Mouse (Mus musculus) hindbrain, embryonic 11.5 days (tissue): ENCODE results near the gene Hoga1. TPM values are rescaled to one million over a fixed set of nuclear protein-coding genes. Genes with fewer than 3 reads are reported as not detected.

Source experiments
- ATAC-seq: fragments of 200-750 bp; cut with Nextera tagmentation; 2 replicates; pipeline ENCODE4 v1.8.0; 2017; ENCODE audit warnings: mild to moderate bottlenecking, moderate TSS enrichment, moderate library complexity; ENCODE audit not compliant: low FRiP score
- DNase-seq: peaks from one replicate; pipeline ENCODE4 v3.0.0-alpha.2; 2015; ENCODE audit warnings: low spot score
- H3K27ac ChIP-seq: fragments of 300-500 bp; sonication (generic); 2 replicates; pipeline ENCODE4 v1.5.1; 2014; ENCODE audit warnings: mild to moderate bottlenecking, low read depth, low read length
- H3K27me3 ChIP-seq: fragments of 300-500 bp; sonication (generic); 2 replicates; pipeline ENCODE4 v1.6.1; 2014; ENCODE audit warnings: mild to moderate bottlenecking, low read length, moderate library complexity, mixed read lengths; ENCODE audit not compliant: control insufficient read depth, insufficient read depth
- H3K36me3 ChIP-seq: fragments of 300-500 bp; sonication (generic); 2 replicates; pipeline ENCODE4 v1.6.1; 2014; ENCODE audit warnings: mild to moderate bottlenecking, low read length, moderate library complexity, mixed read lengths; ENCODE audit not compliant: control insufficient read depth, insufficient read depth
- H3K4me1 ChIP-seq: fragments of 300-500 bp; sonication (generic); replicated peaks from 2 replicates; pipeline ENCODE4 v1.6.1; 2014; ENCODE audit warnings: low read length, mixed read lengths; ENCODE audit not compliant: control insufficient read depth, insufficient read depth
- H3K4me2 ChIP-seq: fragments of 300-500 bp; sonication (generic); replicated peaks from 2 replicates; pipeline ENCODE4 v1.6.1; 2014; ENCODE audit warnings: mild to moderate bottlenecking, low read depth, low read length
- H3K4me3 ChIP-seq: fragments of 300-500 bp; sonication (generic); 2 replicates; pipeline ENCODE4 v1.5.1; 2014; ENCODE audit warnings: low read depth, low read length
- H3K9ac ChIP-seq: fragments of 300-500 bp; sonication (generic); 2 replicates; pipeline ENCODE4 v1.6.1; 2014; ENCODE audit warnings: low read depth, low read length
- H3K9me3 ChIP-seq: fragments of 300-500 bp; sonication (generic); 2 replicates; pipeline ENCODE4 v1.6.1; 2016; ENCODE audit warnings: low read length; ENCODE audit not compliant: control insufficient read depth
- WGBS: fragments of 180-500 bp; shearing (Covaris S2); extraction: QIAGEN DNeasy Blood & Tissue Kit; methylation state at CpG from one replicate; pipeline ENCODE4 v1.1.7; 2014; 5-methylcytosine and 5-hydroxymethylcytosine counted together
- polyA plus RNA-seq: library from polyadenylated mRNA; unstranded; fragments of >200 nt; fragmentation: Nextera tagmentation; extraction: Ambion mirVana; gene quantifications from 2 replicates; pipeline ENCODE4 v1.2.1, GENCODE M21; 2014

Gene Hoga1
- 0.67 and 1.1 TPM in 2 replicates for polyA plus RNA-seq

GRCm38 (mm10) chr19:42045269-42046102 lies at the start of gene Hoga1:
Gene Hoga1, plus strand, starts transcription at chr19:42045610.
- Histone ChIP-seq H3K27ac (no peak within 1 kb of the TSS), H3K9ac (peak within 1 kb of the TSS; percentile 27; the same call in 1 of the 2 replicates), H3K4me1 (no peaks in the 10 kb centered on the region), H3K4me3 (peak within 1 kb of the TSS; percentile 18), H3K27me3 (no peaks in the 10 kb centered on the region), H3K9me3 (no peaks in the 10 kb centered on the region), H3K4me2 (peak within 1 kb of the TSS; percentile 39), H3K36me3 (no peaks in the 10 kb centered on the region)
- ATAC-seq (peak; percentile 87), DNase-seq (peak; percentile 76)
- WGBS: 28% methylated on average over 23 of the region's 23 CpGs

GRCm38 (mm10) chr19:41997090-41997489 lies 48.3 kb upstream of the Hoga1 start:
- H3K27me3 ChIP-seq: no peaks in the 10 kb centered on the region
- no peaks in the 10 kb centered on the region for H3K4me1 ChIP-seq
- H3K4me3 ChIP-seq: no peak overlapping the region
- H3K4me2 ChIP-seq: no peak overlapping the region
- no peak overlapping the region for H3K27ac ChIP-seq
- H3K9ac ChIP-seq: no peak overlapping the region
- no peak for ATAC-seq
- no peak for DNase-seq
- WGBS: 89% methylated on average over 10 of the region's 10 CpGs
- H3K9me3 ChIP-seq: no peaks in the 10 kb centered on the region
- no peaks in the 10 kb centered on the region for H3K36me3 ChIP-seq

DNA sequence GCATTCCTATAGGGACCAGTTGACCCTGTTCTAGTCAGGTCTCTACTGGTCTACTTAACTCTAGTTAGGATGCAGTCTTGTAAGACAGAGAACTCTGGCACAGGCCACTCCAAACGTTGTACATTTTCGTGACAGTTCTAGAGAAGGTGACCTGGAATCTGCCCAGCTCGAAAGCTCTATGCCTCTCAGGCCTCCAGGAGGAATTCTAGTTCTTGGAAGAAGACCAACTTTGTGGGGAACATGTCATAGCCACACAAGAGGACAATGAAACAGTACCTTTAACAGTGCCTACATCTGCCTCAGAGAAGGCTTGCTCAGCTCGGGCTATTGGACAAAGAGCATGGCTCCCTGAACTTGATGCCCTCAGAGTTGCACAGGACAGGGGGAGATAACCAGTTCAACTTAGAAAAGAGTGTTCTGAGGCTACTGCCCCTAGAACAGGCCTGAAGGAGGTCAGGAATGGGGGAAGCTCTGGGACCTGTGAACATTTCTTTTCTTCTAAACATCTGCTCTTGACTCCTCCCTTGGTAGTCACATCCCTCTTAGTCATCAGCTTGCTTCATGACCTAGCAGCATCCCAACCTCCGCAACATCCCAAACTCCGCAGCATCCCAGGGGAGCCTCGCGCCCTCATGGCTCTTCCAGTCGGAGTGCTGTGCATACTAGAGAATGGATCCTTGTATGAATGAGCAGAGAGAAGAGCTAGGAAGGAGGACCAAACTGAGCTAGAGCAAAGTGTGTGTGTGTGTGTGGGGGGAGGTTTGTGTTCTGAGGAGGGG lies 46.5 kb upstream of the Hoga1 start:
- no peak overlapping the region for H3K4me2 ChIP-seq
- no peak overlapping the region for H3K27ac ChIP-seq
- no peak overlapping the region for H3K9ac ChIP-seq
- no peak overlapping the region for H3K4me3 ChIP-seq
- ATAC-seq: no peak
- WGBS: 91% methylated on average over 9 of the region's 9 CpGs
- H3K36me3 ChIP-seq: no peaks in the 10 kb centered on the region
- H3K27me3 ChIP-seq: no peaks in the 10 kb centered on the region
- no peaks in the 10 kb centered on the region for H3K4me1 ChIP-seq
- no peak for DNase-seq
- H3K9me3 ChIP-seq: no peaks in the 10 kb centered on the region

- H3K4me1 ChIP-seq: no peaks in the 10 kb centered on the region
- H3K9ac ChIP-seq: no peak overlapping the region
- no peak overlapping the region for H3K4me2 ChIP-seq
- no peak overlapping the region for H3K4me3 ChIP-seq
- 88% methylated on average over 4 of the region's 4 CpGs for WGBS
- DNase-seq: no peak
- no peaks in the 10 kb centered on the region for H3K36me3 ChIP-seq
- no peaks in the 10 kb centered on the region for H3K9me3 ChIP-seq
- H3K27ac ChIP-seq: no peak overlapping the region
- no peaks in the 10 kb centered on the region for H3K27me3 ChIP-seq
- ATAC-seq: no peak
These were observed 45.6 kb upstream of the Hoga1 start for GRCm38 (mm10) chr19:41999688-42000283.

GRCm38 (mm10) chr19:42000446-42000958 lies 44.9 kb upstream of the Hoga1 start:
- ATAC-seq: no peak
- 59% methylated on average over 4 of the region's 4 CpGs for WGBS
- Histone ChIP-seq H3K9ac (no peak overlapping the region), H3K4me3 (no peak overlapping the region), H3K9me3 (no peaks in the 10 kb centered on the region), H3K27ac (no peak overlapping the region; the same call in 1 of the 2 replicates), H3K4me1 (no peaks in the 10 kb centered on the region), H3K4me2 (no peak overlapping the region), H3K27me3 (no peaks in the 10 kb centered on the region), H3K36me3 (no peaks in the 10 kb centered on the region)
- no peak for DNase-seq

- no peaks in the 10 kb centered on the region for H3K27me3 ChIP-seq
- ATAC-seq (no peak), DNase-seq (no peak)
- no peak overlapping the region for H3K9ac ChIP-seq
- no peaks in the 10 kb centered on the region for H3K36me3 ChIP-seq
- H3K4me3 ChIP-seq: no peak overlapping the region
- H3K27ac ChIP-seq: no peak overlapping the region
- no peaks in the 10 kb centered on the region for H3K4me1 ChIP-seq
- H3K9me3 ChIP-seq: no peaks in the 10 kb centered on the region
- no peak overlapping the region for H3K4me2 ChIP-seq
- WGBS: 91% methylated on average over 12 of the region's 12 CpGs
These were observed 44.0 kb upstream of the Hoga1 start for GRCm38 (mm10) chr19:42001253-42001980.

GRCm38 (mm10) chr19:42004258-42004657 lies 41.2 kb upstream of the Hoga1 start:
- no peak overlapping the region for H3K4me2 ChIP-seq
- DNase-seq (no peak), ATAC-seq (no peak)
- H3K27ac ChIP-seq: no peak overlapping the region
- no peaks in the 10 kb centered on the region for H3K27me3 ChIP-seq
- no peaks in the 10 kb centered on the region for H3K36me3 ChIP-seq
- H3K4me3 ChIP-seq: no peak overlapping the region
- H3K9ac ChIP-seq: no peak overlapping the region
- H3K4me1 ChIP-seq: no peaks in the 10 kb centered on the region
- no peaks in the 10 kb centered on the region for H3K9me3 ChIP-seq
- 78% methylated on average over 6 of the region's 6 CpGs for WGBS

DNA sequence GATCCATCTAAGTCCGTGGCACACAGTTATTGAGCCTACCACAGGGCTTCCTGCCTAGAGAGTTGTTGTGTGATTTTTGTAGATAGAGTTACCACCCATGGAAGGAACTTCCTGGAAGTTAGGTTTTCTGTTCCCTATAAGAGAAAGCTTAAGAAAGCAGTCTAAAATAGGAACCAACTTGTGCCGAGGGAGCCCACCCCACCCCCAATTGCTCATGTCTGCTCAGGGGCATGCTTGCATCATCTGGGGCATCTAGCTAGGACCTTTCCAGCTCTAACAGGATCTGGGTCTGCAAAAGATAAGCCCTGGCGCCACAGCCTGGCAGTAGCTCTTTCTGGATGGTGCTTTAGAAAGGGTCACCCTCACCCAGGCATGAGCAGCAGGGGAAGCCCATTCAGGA lies 39.8 kb upstream of the Hoga1 start:
- ATAC-seq: no peak
- H3K4me1 ChIP-seq: no peaks in the 10 kb centered on the region
- H3K4me3 ChIP-seq: no peak overlapping the region

More for the DNA sequence above, 39.8 kb upstream of the Hoga1 start:
- 84% methylated on average over 3 of the region's 3 CpGs for WGBS
- Histone ChIP-seq H3K9me3 (no peaks in the 10 kb centered on the region), H3K27ac (no peak overlapping the region), H3K36me3 (no peaks in the 10 kb centered on the region), H3K9ac (no peak overlapping the region), H3K27me3 (no peaks in the 10 kb centered on the region), H3K4me2 (no peak overlapping the region)
- no peak for DNase-seq
